Mouse (Mus musculus) cortical plate, adult 2 months (tissue): ENCODE data around the gene Ptgfrn.

Experiments
- CTCF ChIP-seq: fragments of 200-500 bp; IDR thresholded peaks from 2 replicates; pipeline ENCODE4 v1.5.1; 2011; ENCODE audit warnings: mild to moderate bottlenecking, control low read depth, low read length; ENCODE audit not compliant: insufficient read depth; ENCODE audit errors: extremely low read depth
- POLR2A ChIP-seq: fragments of 200-500 bp; IDR thresholded peaks from 2 replicates; pipeline ENCODE4 v1.6.1; 2011; ENCODE audit warnings: mild to moderate bottlenecking, low read length, control low read depth; ENCODE audit not compliant: insufficient read depth; ENCODE audit errors: extremely low read depth

GRCm38 (mm10) chr3:101045431-101045830 lies 64.6 kb downstream of the Ptgfrn start:
- TF ChIP-seq CTCF, result no peak
- no peak for TF ChIP-seq POLR2A
